Mouse (Mus musculus) bone marrow, adult 2 months (tissue): ENCODE measurements at regions not wholly inside any gene's neighbourhood (a gene's known extent, or its start where the extent isn't known, plus 50 kb on each side); places are given as distances from the start of the nearest gene placed in this dataset.

Experiments used
- CTCF ChIP-seq: fragments of 200-500 bp; IDR thresholded peaks from 2 replicates; pipeline ENCODE4 v1.5.1; 2011; ENCODE audit warnings: low read length, control low read depth; ENCODE audit not compliant: control insufficient read depth, insufficient read depth
- POLR2A ChIP-seq: fragments of 200-500 bp; IDR thresholded peaks from 2 replicates; pipeline ENCODE4 v1.6.1; 2011; ENCODE audit warnings: low read depth, mild to moderate bottlenecking, control low read depth, low read length, borderline replicate concordance; ENCODE audit not compliant: control insufficient read depth

- TF ChIP-seq CTCF: no peak
- no peak for TF ChIP-seq POLR2A
Measured at GRCm38 (mm10) chr7:111319917-111320316, 237.1 kb upstream of the Eif4g2 start.
